Mouse (Mus musculus): ENCODE measurements around the gene Nudt6.

Nudt6 gene

DNA sequence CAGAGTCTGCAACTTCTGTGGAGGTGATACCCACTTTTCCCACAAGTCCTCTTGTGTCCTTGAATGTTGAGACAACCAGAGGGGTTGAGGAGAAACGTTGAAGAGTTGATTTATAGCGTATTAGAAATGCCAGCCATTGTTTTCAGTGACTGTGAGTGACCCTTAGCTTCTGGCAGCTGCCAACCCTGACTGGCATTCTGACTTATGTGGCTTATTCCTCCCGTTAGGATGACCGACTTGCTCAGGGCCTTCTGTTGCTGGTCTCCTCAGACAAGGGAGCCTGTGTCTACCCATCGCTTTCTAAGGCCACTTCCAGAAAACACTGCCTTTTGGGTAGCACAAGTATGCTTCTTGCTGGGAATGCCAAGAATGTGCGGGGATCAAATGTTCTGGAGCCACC is 38.6 kb downstream of the Nudt6 start:
- no peak for DNase-seq

- DNase-seq: peak; percentile 85
These were observed 39.8 kb downstream of the Nudt6 start for GRCm38 (mm10) chr3:37379930-37380881.

- peak; percentile 50 for DNase-seq
These were observed 40.8 kb downstream of the Nudt6 start for GRCm38 (mm10) chr3:37379201-37379600.

GRCm38 (mm10) chr3:37378412-37378811 is 41.6 kb downstream of the Nudt6 start:
- peak; percentile 67 for DNase-seq

GRCm38 (mm10) chr3:37377926-37378325 is 42.1 kb downstream of the Nudt6 start:
- DNase-seq: no peak

DNA sequence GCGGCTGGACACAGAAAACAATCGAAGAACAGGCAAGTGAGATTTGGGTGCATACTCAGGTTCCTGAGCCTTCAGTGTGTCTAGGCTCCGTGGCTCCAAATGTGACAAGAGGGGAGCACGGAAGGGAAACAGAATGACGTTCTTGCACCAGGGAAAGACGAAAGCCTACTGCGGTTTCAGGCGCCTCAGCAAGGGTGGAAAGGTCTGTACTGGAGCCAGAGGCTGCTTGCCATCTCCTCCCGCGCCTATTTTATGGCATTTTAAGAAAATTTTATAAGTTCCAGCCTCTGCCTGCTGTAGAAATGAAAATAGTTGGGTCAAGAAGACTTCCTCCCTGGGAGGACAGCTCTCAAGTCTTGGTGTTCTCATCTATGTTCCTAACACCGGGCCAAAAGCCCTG is 46.3 kb downstream of the Nudt6 start:
- peak; percentile 37 for DNase-seq

DNA sequence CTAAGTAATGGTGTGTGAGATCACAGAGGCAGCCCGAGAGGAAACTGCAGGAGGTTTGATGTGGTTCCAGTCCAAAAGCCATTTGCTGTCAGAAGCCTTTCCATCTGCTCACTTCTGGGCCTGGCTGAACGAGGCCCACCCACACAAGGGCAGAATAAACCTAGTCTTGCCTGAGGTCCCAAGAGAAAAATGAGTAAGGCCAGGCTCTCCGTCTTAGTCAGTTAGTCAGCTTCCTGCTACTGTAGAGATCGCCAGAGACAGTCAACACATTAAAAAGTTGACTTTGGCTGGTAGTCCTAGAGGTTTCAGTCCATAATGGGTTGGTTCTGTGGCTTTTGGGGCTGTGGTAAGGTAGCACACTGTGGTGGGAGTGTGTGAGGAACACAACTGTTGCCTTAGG is 49.6 kb downstream of the Nudt6 start:
- no peak for DNase-seq

- no peak for DNase-seq
These were observed 53.5 kb downstream of the Nudt6 start for GRCm38 (mm10) chr3:37366381-37367053.

- peak; percentile 73 for DNase-seq
These were observed 54.0 kb downstream of the Nudt6 start for GRCm38 (mm10) chr3:37365976-37366375.

DNA sequence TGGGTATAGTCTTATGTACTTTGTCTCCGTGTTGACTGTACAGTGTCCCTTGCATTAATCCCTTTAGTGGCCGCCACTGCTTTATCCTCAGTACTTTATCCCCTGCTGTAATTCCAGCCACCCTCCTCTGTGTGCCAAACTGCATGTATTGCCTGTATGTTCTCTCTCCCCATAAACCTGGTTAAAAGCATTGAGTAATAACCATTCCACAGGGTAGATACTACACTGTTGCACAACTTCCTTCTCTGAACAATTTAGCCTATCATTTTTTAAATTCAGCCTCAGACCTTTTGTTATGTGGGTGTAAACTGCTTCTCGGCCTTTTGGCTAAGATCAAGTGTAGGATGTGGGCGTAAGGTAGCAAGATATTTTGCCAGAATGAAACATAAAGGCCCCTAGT is 54.9 kb downstream of the Nudt6 start:
- DNase-seq: no peak

GRCm38 (mm10) chr3:37360729-37361128 is 59.3 kb downstream of the Nudt6 start:
- peak; percentile 57 for DNase-seq
